Mouse (Mus musculus) liver, postnatal 0 days (tissue): ENCODE data around the gene Lrch4.

Experiments
- CTCF ChIP-seq: sonication (generic); IDR thresholded peaks from 2 replicates; pipeline ENCODE4 v1.5.1; 2016; ENCODE audit warnings: antibody characterized with exemption, low read depth
- EP300 ChIP-seq: IDR thresholded peaks from 2 replicates; pipeline ENCODE4 v1.6.1; 2016; ENCODE audit warnings: antibody characterized with exemption, low read depth, mild to moderate bottlenecking

GRCm38 (mm10) chr5:137652474-137652873 is 23.6 kb downstream of the Lrch4 start:
- TF ChIP-seq CTCF = peak; percentile 86
- TF ChIP-seq EP300 = no peak
